ENCODE assay signal across 9 mouse cellular contexts in genomic region chr13:44419472-44420226, GRCm38 (mm10).
DNase-seq lines count a peak whose midpoint lies in the region; ATAC-seq and TF ChIP-seq lines count a peak whose summit lies in the region.
"Had no signal": no experiment of that assay in that cellular context is flagged by ENCODE, and none has a peak within 500 bp of the region (broad histone marks: within the 10 kb centered on the region; RNA-seq: fewer than 3 reads in every experiment).

No protein-coding gene starts in this region.

- H3K4me1 ChIP-seq in thymus, adult 2 months (replicated peaks; ENCODE audit: control insufficient read depth, insufficient read depth, low read length) = peaks cover 16% of the 10 kb centered on the region
- H3K4me1 ChIP-seq in heart, embryonic 14.5 days (ENCODE audit: control insufficient read depth in 2 of 2, insufficient read depth in 2 of 2, low read length in 2 of 2) = peaks cover 27 to 43% of the 10 kb centered on the region in 2 experiments
- peaks cover 19% of the 10 kb centered on the region for H3K4me1 ChIP-seq in stomach, embryonic 16.5 days (ENCODE audit: control insufficient read depth, insufficient read depth, low read length)

- H3K9ac ChIP-seq in heart, embryonic 14.5 days (ENCODE audit: low read length) = peak overlapping the region; percentile 35
- peak overlapping the region; percentile 31; the same call in 1 of the 2 replicates for H3K9ac ChIP-seq in stomach, embryonic 16.5 days (ENCODE audit: low read length)

- 28% methylated on average over 15 of the region's 15 CpGs for WGBS in thymus, adult 2 months
- 21% methylated on average over 14 of the region's 15 CpGs for WGBS in heart, embryonic 14.5 days
- 13% methylated on average over 14 of the region's 15 CpGs for WGBS in macrophage (ENCODE audit: missing documents)
- WGBS in stomach, embryonic 16.5 days = 25% methylated on average over 14 of the region's 15 CpGs

- H3K4me2 ChIP-seq in heart, embryonic 14.5 days (ENCODE audit: low read length) = peak overlapping the region; percentile 54
- H3K4me2 ChIP-seq in stomach, embryonic 16.5 days (ENCODE audit: low read depth, low read length) = peak overlapping the region; percentile 45

- H3K9me3 ChIP-seq in heart, embryonic 14.5 days (ENCODE audit: control insufficient read depth, low read length) = no peaks in the 10 kb centered on the region
- peaks cover 4% of the 10 kb centered on the region; the same call in 1 of the 2 replicates for H3K9me3 ChIP-seq in stomach, embryonic 16.5 days (replicated peaks; ENCODE audit: control insufficient read depth, low read length)

- no peak overlapping the region for H3K27ac ChIP-seq in thymus, adult 2 months (ENCODE audit: control insufficient read depth, insufficient read depth, low read length)
- H3K27ac ChIP-seq in heart, embryonic 14.5 days (replicated peaks in 1 of 2; ENCODE audit: control insufficient read depth in 1 of 2, insufficient read depth in 1 of 2, low read depth in 2 of 2, low read length in 2 of 2) = no peak overlapping the region
- peak overlapping the region; percentile 28 for H3K27ac ChIP-seq in macrophage
- H3K27ac ChIP-seq in stomach, embryonic 16.5 days (ENCODE audit: low read length) = peak overlapping the region; percentile 55

- TF ChIP-seq CTCF in thymus, adult 2 months (IDR thresholded peaks at IDR 0.05; ENCODE audit: borderline replicate concordance, control insufficient read depth, extremely low read depth, insufficient read depth, low read length, poor library complexity) = no peak

- TF ChIP-seq POLR2A in thymus, adult 2 months (IDR thresholded peaks at IDR 0.05; ENCODE audit: control insufficient read depth, extremely low read depth, insufficient read depth, low read length, poor library complexity) = no peak

- H3K4me3 ChIP-seq in thymus, adult 2 months (ENCODE audit: control insufficient read depth, insufficient read depth, low read length) = no peak overlapping the region
- H3K4me3 ChIP-seq in heart, embryonic 14.5 days (ENCODE audit: control insufficient read depth in 1 of 2, insufficient read depth in 1 of 2, low read depth in 1 of 2, low read length in 2 of 2) = no peak overlapping the region
- H3K4me3 ChIP-seq in macrophage (ENCODE audit: inconsistent target) = no peak overlapping the region
- H3K4me3 ChIP-seq in stomach, embryonic 16.5 days (replicated peaks; ENCODE audit: low read length) = 0 out of 2 replicates have a peak overlapping the region, but pooled peaks have one; percentile 6

- no peaks in the 10 kb centered on the region for H3K36me3 ChIP-seq in thymus, adult 2 months (ENCODE audit: control insufficient read depth, insufficient read depth, low read length)
- no peaks in the 10 kb centered on the region for H3K36me3 ChIP-seq in heart, embryonic 14.5 days (ENCODE audit: control insufficient read depth, insufficient read depth, low read length)
- no peaks in the 10 kb centered on the region for H3K36me3 ChIP-seq in macrophage (ENCODE audit: inconsistent target)
- H3K36me3 ChIP-seq in stomach, embryonic 16.5 days (ENCODE audit: control insufficient read depth, insufficient read depth, low read length) = no peaks in the 10 kb centered on the region

- peak; percentile 23 for DNase-seq in thymus, adult 2 months
- DNase-seq in thymus, adult 18-20 months = no peak
- DNase-seq in kidney, postnatal 14 days = peak; percentile 82
- DNase-seq in adipocyte (ENCODE audit: low spot score) = no peak

- no peaks in the 10 kb centered on the region for H3K27me3 ChIP-seq in thymus, adult 2 months (ENCODE audit: control insufficient read depth, insufficient read depth, low read length)
- H3K27me3 ChIP-seq in heart, embryonic 14.5 days (ENCODE audit: control insufficient read depth, insufficient read depth, low read length) = no peaks in the 10 kb centered on the region
- H3K27me3 ChIP-seq in stomach, embryonic 16.5 days (ENCODE audit: control insufficient read depth, insufficient read depth, low read length) = no peaks in the 10 kb centered on the region
- H3K27me3 ChIP-seq: Patski had no signal

- no peaks in the 10 kb centered on the region for H3K79me2 ChIP-seq in macrophage (ENCODE audit: inconsistent target)

- ATAC-seq in heart, embryonic 14.5 days (ENCODE audit: insufficient number of reproducible peaks, insufficient read depth, low FRiP score, low read depth) = 0 out of 2 replicates have a peak, but pooled peaks have one; percentile 26
- ATAC-seq in stomach, embryonic 16.5 days (ENCODE audit: insufficient read depth, low FRiP score) = peak; percentile 66
- ATAC-seq in inflammation-experienced regulatory T-cells, adult 6 months = no peak
- ATAC-seq: Patski had no signal

Comparison
In these comparisons a context has a peak if more than half of its experiments do, and no peak if none do; other contexts are left out.
1. DNase-seq: peak in thymus, adult 2 months (single experiment) and kidney, postnatal 14 days (single experiment); none in thymus, adult 18-20 months (0 of 2) and adipocyte (single experiment).
2. H3K27ac ChIP-seq: peak in macrophage (single experiment) and stomach, embryonic 16.5 days (single experiment); none in thymus, adult 2 months (single experiment) and heart, embryonic 14.5 days (0 of 2).